Mouse (Mus musculus): Measurements from ENCODE around the gene Susd6.

DNA sequence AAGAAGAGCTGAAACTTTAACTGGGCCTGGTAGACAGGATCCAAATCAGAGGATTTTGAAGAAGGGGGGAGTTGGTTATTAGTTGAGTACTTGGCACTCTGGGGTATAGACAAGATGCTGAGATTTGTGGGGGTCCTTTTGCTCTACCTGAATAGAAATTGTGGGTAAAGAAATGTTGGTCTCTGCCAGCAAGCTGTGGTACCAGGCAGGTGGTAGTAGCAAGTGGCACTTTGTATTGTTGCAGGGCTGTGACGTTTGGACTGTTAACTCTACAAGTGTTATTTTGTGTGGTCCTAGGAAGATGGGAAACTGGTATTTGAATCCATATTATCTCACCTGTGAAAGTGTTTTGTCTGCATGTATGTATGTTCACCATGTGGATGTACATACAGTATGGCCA is 55.6 kb downstream of the Susd6 start:
- TF ChIP-seq CTCF (IDR thresholded peaks at IDR 0.05; ENCODE audit: low read depth) (no peak), EP300 (IDR thresholded peaks at IDR 0.05; ENCODE audit: low read depth) (no peak)

Data from liver, embryonic 14.5 days (tissue).